Mouse (Mus musculus) small intestine, adult 2 months (tissue): ENCODE measurements around the gene Kif24.

Experiments
- CTCF ChIP-seq: fragments of 200-500 bp; IDR thresholded peaks from 2 replicates; pipeline ENCODE4 v1.5.1; 2012; ENCODE audit warnings: low read depth, mild to moderate bottlenecking, control low read depth, inconsistent platforms, low read length, moderate library complexity, mixed read lengths; ENCODE audit not compliant: insufficient replicate concordance, insufficient read length; ENCODE audit errors: extremely low read depth
- POLR2A ChIP-seq: fragments of 200-500 bp; IDR thresholded peaks from 2 replicates; pipeline ENCODE4 v1.6.1; 2012; ENCODE audit warnings: low read depth, mild to moderate bottlenecking, control low read depth, inconsistent platforms, low read length, moderate library complexity

DNA sequence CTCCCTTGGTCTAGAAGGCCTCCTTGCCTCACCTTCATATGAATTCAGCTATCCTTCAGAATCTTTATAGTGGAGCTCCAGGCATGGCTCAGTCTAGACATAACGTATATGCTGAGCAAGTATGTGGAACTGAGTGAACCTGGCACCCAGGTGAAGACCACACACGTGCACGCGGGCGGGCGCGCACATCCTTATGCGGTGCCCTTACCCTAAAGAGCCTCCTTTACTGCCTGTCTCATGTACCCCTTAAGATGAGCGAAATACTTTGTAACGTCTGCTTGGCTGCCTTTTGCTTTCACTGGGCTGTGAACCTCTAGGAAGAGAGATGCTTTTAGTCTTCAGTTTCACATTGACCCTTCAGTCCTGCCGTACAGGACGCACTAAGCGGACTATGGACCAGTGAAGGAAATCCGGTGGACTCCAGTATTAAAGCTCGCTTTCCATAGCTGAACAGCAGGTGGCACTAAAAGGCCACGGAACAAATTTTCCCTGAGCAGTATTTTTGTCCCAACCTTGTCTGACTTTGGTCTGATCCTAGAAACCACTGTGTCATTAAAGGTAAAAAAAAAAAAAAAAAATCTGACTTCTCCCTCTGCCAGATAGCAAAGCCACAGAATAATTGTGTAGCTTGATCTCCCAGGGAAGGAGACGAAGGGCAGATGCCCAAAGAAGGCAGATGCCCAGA, 3.9 kb upstream of the Kif24 start:
- peak; percentile 38; the same call in 1 of the 2 replicates for TF ChIP-seq CTCF
- TF ChIP-seq POLR2A = no peak
